Mouse (Mus musculus) E14TG2a.4 (cell line): ENCODE data around the gene Arl6ip1.

ENCODE experiments used
- H3K27me3 ChIP-seq: 2 replicates; pipeline ENCODE4 v1.6.1; 2014; ENCODE audit warnings: low read length, control low read depth; ENCODE audit not compliant: insufficient read depth
- H3K36me3 ChIP-seq: 2 replicates; pipeline ENCODE4 v1.6.1; 2014; ENCODE audit warnings: low read length, control low read depth; ENCODE audit not compliant: insufficient read depth
- H3K4me1 ChIP-seq: replicated peaks from 2 replicates; pipeline ENCODE4 v1.6.1; 2014; ENCODE audit warnings: low read depth, low read length, control low read depth
- H3K4me3 ChIP-seq: replicated peaks from 2 replicates; pipeline ENCODE4 v1.5.1; 2014; ENCODE audit warnings: mild to moderate bottlenecking, low read length
- H3K9me3 ChIP-seq: 2 replicates; pipeline ENCODE4 v1.6.1; 2014; ENCODE audit warnings: low read length, control low read depth
- CTCF ChIP-seq: conservative IDR thresholded peaks from 2 replicates; pipeline ENCODE4 v1.5.1; 2014; ENCODE audit warnings: low read length
- NANOG ChIP-seq: IDR thresholded peaks from 2 replicates; pipeline ENCODE4 v1.6.1; 2014; ENCODE audit warnings: borderline replicate concordance, low read length, mixed read lengths
- POU5F1 ChIP-seq: IDR thresholded peaks from 2 replicates; pipeline ENCODE4 v1.6.1; 2014; ENCODE audit warnings: low read length, borderline replicate concordance

The Arl6ip1 gene

GRCm38 (mm10) chr7:118119142-118119541, 10.3 kb downstream of the Arl6ip1 start:
- no peaks in the 10 kb centered on the region for H3K27me3 ChIP-seq
- peaks cover 4% of the 10 kb centered on the region; the same call in 1 of the 2 replicates for H3K9me3 ChIP-seq
- TF ChIP-seq POU5F1 (no peak), CTCF (no peak), NANOG (no peak)
- no peak overlapping the region for H3K4me3 ChIP-seq
- peaks cover 68% of the 10 kb centered on the region for H3K4me1 ChIP-seq
- peaks cover 77% of the 10 kb centered on the region for H3K36me3 ChIP-seq

GRCm38 (mm10) chr7:118118426-118118825, 11.0 kb downstream of the Arl6ip1 start:
- Histone ChIP-seq H3K27me3 (no peaks in the 10 kb centered on the region), H3K9me3 (peaks cover 6% of the 10 kb centered on the region; the same call in 1 of the 2 replicates), H3K4me3 (no peak overlapping the region), H3K36me3 (peaks cover 77% of the 10 kb centered on the region), H3K4me1 (peaks cover 68% of the 10 kb centered on the region)
- TF ChIP-seq NANOG (no peak), CTCF (no peak), POU5F1 (no peak)

- Histone ChIP-seq H3K4me1 (peaks cover 70% of the 10 kb centered on the region), H3K9me3 (peaks cover 14% of the 10 kb centered on the region; the same call in 1 of the 2 replicates), H3K27me3 (no peaks in the 10 kb centered on the region), H3K36me3 (peaks cover 77% of the 10 kb centered on the region), H3K4me3 (peak overlapping the region; percentile 17; the same call in 1 of the 2 replicates)
- TF ChIP-seq POU5F1 (no peak), NANOG (no peak), CTCF (no peak)
These were observed 11.8 kb downstream of the Arl6ip1 start for GRCm38 (mm10) chr7:118117539-118118210.

GRCm38 (mm10) chr7:118116787-118117538, 12.5 kb downstream of the Arl6ip1 start:
- Histone ChIP-seq H3K4me3 (peak overlapping the region; percentile 99), H3K9me3 (peaks cover 21% of the 10 kb centered on the region; the same call in 1 of the 2 replicates), H3K27me3 (no peaks in the 10 kb centered on the region), H3K36me3 (peaks cover 77% of the 10 kb centered on the region), H3K4me1 (peaks cover 70% of the 10 kb centered on the region)
- TF ChIP-seq CTCF = no peak
- TF ChIP-seq NANOG = no peak
- TF ChIP-seq POU5F1 = no peak

GRCm38 (mm10) chr7:118115877-118116568, 13.4 kb downstream of the Arl6ip1 start, which contains the start of gene Rps15a:
Gene Rps15a (minus strand): TSS chr7:118116188.
- peaks cover 29% of the 10 kb centered on the region; the same call in 1 of the 2 replicates for H3K9me3 ChIP-seq
- H3K4me1 ChIP-seq = peaks cover 75% of the 10 kb centered on the region
- H3K27me3 ChIP-seq = no peaks in the 10 kb centered on the region
- peaks cover 78% of the 10 kb centered on the region for H3K36me3 ChIP-seq
- TF ChIP-seq NANOG = no peak
- TF ChIP-seq POU5F1 = no peak
- no peak for TF ChIP-seq CTCF
- H3K4me3 ChIP-seq = peak within 1 kb of the TSS; percentile 99

- H3K36me3 ChIP-seq = peaks cover 78% of the 10 kb centered on the region
- H3K4me1 ChIP-seq = peaks cover 74% of the 10 kb centered on the region
- no peaks in the 10 kb centered on the region for H3K27me3 ChIP-seq
- H3K4me3 ChIP-seq = peak overlapping the region; percentile 99
- peaks cover 29% of the 10 kb centered on the region; the same call in 1 of the 2 replicates for H3K9me3 ChIP-seq
- TF ChIP-seq POU5F1 = no peak
- TF ChIP-seq NANOG = no peak
- no peak for TF ChIP-seq CTCF
These were observed 14.0 kb downstream of the Arl6ip1 start for GRCm38 (mm10) chr7:118115533-118115876.

GRCm38 (mm10) chr7:118113541-118114297, 15.7 kb downstream of the Arl6ip1 start:
- H3K9me3 ChIP-seq = peaks cover 34% of the 10 kb centered on the region; the same call in 1 of the 2 replicates
- peaks cover 77% of the 10 kb centered on the region for H3K36me3 ChIP-seq
- H3K4me1 ChIP-seq = peaks cover 73% of the 10 kb centered on the region
- TF ChIP-seq NANOG (no peak), POU5F1 (no peak), CTCF (no peak)
- no peaks in the 10 kb centered on the region for H3K27me3 ChIP-seq
- peak overlapping the region; percentile 99 for H3K4me3 ChIP-seq
